In genomic region chr11:22994271-22994670, GRCm38 (mm10) we compare ENCODE assay signal across 25 mouse cellular contexts. TPM values are rescaled to one million over a fixed set of nuclear protein-coding genes. Genes with fewer than 3 reads are reported as not detected.
DNase-seq lines count a peak whose midpoint lies in the region; ATAC-seq and TF ChIP-seq lines count a peak whose summit lies in the region.
"Had no signal": no experiment of that assay in that cellular context is flagged by ENCODE, and none has a peak within 500 bp of the region (broad histone marks: within the 10 kb centered on the region; RNA-seq: fewer than 3 reads in every experiment).

No protein-coding gene starts in this region.

- peaks cover 27% of the 10 kb centered on the region; the same call in 1 of the 2 replicates for H3K36me3 ChIP-seq in lung, postnatal 0 days (ENCODE audit: insufficient read depth, low read length)
- peaks cover 57 to 59% of the 10 kb centered on the region in 2 experiments for H3K36me3 ChIP-seq in MEL (ENCODE audit: control insufficient read depth in 1 of 2, insufficient read depth in 2 of 2, low read length in 2 of 2)

- H3K4me3 ChIP-seq in lung, postnatal 0 days (ENCODE audit: low read depth, low read length), result no peak overlapping the region
- no peak overlapping the region for H3K4me3 ChIP-seq in MEL (ENCODE audit: control insufficient read depth in 1 of 2, insufficient read depth in 1 of 2, low read depth in 2 of 2, low read length in 2 of 2)
- H3K4me3 ChIP-seq: forebrain, embryonic 15.5 days; gastrocnemius, adult 2 months; heart, adult 2 months; heart, embryonic 12.5 days had no signal

- no peak overlapping the region for H3K27ac ChIP-seq in lung, postnatal 0 days (ENCODE audit: low read length)
- no peak overlapping the region for H3K27ac ChIP-seq in MEL (ENCODE audit: control insufficient read depth, low read depth, low read length)
- H3K27ac ChIP-seq: forebrain, embryonic 15.5 days; gastrocnemius, adult 2 months; heart, adult 2 months; hindbrain, embryonic 14.5 days; liver, embryonic 14.5 days had no signal

- no peaks in the 10 kb centered on the region for H3K9me3 ChIP-seq in lung, postnatal 0 days (ENCODE audit: low read length)
- no peaks in the 10 kb centered on the region for H3K9me3 ChIP-seq in MEL (replicated peaks; ENCODE audit: insufficient read depth, low read length)
- H3K9me3 ChIP-seq: forebrain, embryonic 15.5 days; heart, embryonic 12.5 days had no signal

- TF ChIP-seq POLR2A in MEL (IDR thresholded peaks at IDR 0.05; ENCODE audit: control insufficient read depth in 1 of 2, insufficient read depth in 1 of 2, low read depth in 1 of 2, low read length in 2 of 2, poor library complexity in 1 of 2), result no peak

- DNase-seq in cerebellum, postnatal 10 days, result peak; percentile 53 to 54
- no peak for DNase-seq in cerebellum, adult 11-12 months
- peak; percentile 25 for DNase-seq in lung, postnatal 0 days (ENCODE audit: low spot score)
- no peak for DNase-seq in lung, postnatal 4 days
- peak; percentile 69 for DNase-seq in MEL (ENCODE audit: low read depth, low spot score)
- DNase-seq in left cerebral cortex, postnatal 14 days (ENCODE audit: low spot score in 2 of 2), result no peak
- no peak for DNase-seq in layer of hippocampus, postnatal 36 days
- DNase-seq: adrenal gland, postnatal 14 days; gastrocnemius, adult 2 months; gastrocnemius, postnatal 36 days; heart, adult 2 months; kidney, adult 9 months; kidney, postnatal 10 days; liver; lung, adult 2 months; spleen, adult 18-20 months; thymus, postnatal 25 days had no signal

- H3K79me2 ChIP-seq in MEL (ENCODE audit: control insufficient read depth, insufficient read depth, low read length, poor library complexity), result peaks cover 45% of the 10 kb centered on the region

- no peak for TF ChIP-seq EP300 in lung, postnatal 0 days (IDR thresholded peaks at IDR 0.05)
- TF ChIP-seq EP300 in MEL (IDR thresholded peaks at IDR 0.05; ENCODE audit: low read depth in 1 of 2, low read length in 2 of 2), result no peak

- 72% methylated on average over 2 of the region's 2 CpGs for WGBS in lung, postnatal 0 days

- H3K9ac ChIP-seq in lung, postnatal 0 days (replicated peaks; ENCODE audit: low read depth), result no peak overlapping the region
- H3K9ac ChIP-seq in MEL (ENCODE audit: control insufficient read depth, low read depth, low read length, poor library complexity, severe bottlenecking), result no peak overlapping the region
- H3K9ac ChIP-seq: forebrain, embryonic 15.5 days; heart, embryonic 12.5 days; hindbrain, embryonic 14.5 days; liver, embryonic 14.5 days had no signal

- no peak for ATAC-seq in lung, postnatal 0 days
- ATAC-seq: CD4-positive, CD25-positive, alpha-beta regulatory T cell, adult 4 months; forebrain, embryonic 15.5 days; intestine, postnatal 0 days; midbrain, embryonic 16.5 days; Patski had no signal

- peaks cover 12% of the 10 kb centered on the region; the same call in 1 of the 2 replicates for H3K4me1 ChIP-seq in lung, postnatal 0 days (ENCODE audit: insufficient read depth, low read depth, low read length)
- H3K4me1 ChIP-seq in MEL (ENCODE audit: control insufficient read depth in 1 of 2, insufficient read depth in 2 of 2, low read length in 2 of 2), result peaks cover 14 to 16% of the 10 kb centered on the region in 2 experiments; a peak in 3 of 4 replicates

- H3K4me2 ChIP-seq in lung, postnatal 0 days (replicated peaks; ENCODE audit: low read depth, low read length), result no peak overlapping the region
- H3K4me2 ChIP-seq: forebrain, embryonic 15.5 days; heart, embryonic 12.5 days; hindbrain, embryonic 14.5 days had no signal

- intact Hi-C loops in left cerebral cortex, postnatal 14 days (cut with DNase I), result loop anchor here (5.0 kb wide), 1 partner anchor 263 kb away; the partner anchor contains the start of gene Xpo1

- TF ChIP-seq CTCF in lung, postnatal 0 days (IDR thresholded peaks at IDR 0.05), result no peak
- no peak for TF ChIP-seq CTCF in MEL (IDR thresholded peaks at IDR 0.05 in 2 of 3, conservative IDR thresholded peaks at IDR 0.05 in 1 of 3; ENCODE audit: control insufficient read depth in 1 of 3, insufficient read depth in 1 of 3, low read depth in 2 of 3, low read length in 3 of 3, poor library complexity in 1 of 3, severe bottlenecking in 1 of 3)

- no peaks in the 10 kb centered on the region for H3K27me3 ChIP-seq in lung, postnatal 0 days (replicated peaks; ENCODE audit: insufficient read depth, low read length)
- H3K27me3 ChIP-seq in MEL (ENCODE audit: control insufficient read depth in 1 of 2, insufficient read depth in 2 of 2, low read length in 2 of 2), result no peaks in the 10 kb centered on the region
- H3K27me3 ChIP-seq: forebrain, embryonic 15.5 days; heart, embryonic 12.5 days; Patski had no signal

- TF ChIP-seq RAD21 in MEL (IDR thresholded peaks at IDR 0.05; ENCODE audit: low read depth, low read length), result no peak

TF ChIP-seq in MEL, 35 proteins besides CTCF, POLR2A, EP300 and RAD21:
- TF ChIP-seq SIN3A (IDR thresholded peaks at IDR 0.05; ENCODE audit: low read length) (no peak), GABPA (IDR thresholded peaks at IDR 0.05; ENCODE audit: low read depth, low read length) (no peak), TBP (IDR thresholded peaks at IDR 0.05; ENCODE audit: low read depth, low read length) (no peak), MAX (IDR thresholded peaks at IDR 0.05; ENCODE audit: low read length) (no peak), ZKSCAN1 (IDR thresholded peaks at IDR 0.05; ENCODE audit: low read depth, low read length) (no peak), RCOR1 (IDR thresholded peaks at IDR 0.05; ENCODE audit: low read depth, low read length) (no peak), POLR2AphosphoS2 (IDR thresholded peaks at IDR 0.05; ENCODE audit: low read length) (no peak), ZNF384 (IDR thresholded peaks at IDR 0.05; ENCODE audit: low read depth, low read length) (no peak), E2F4 (IDR thresholded peaks at IDR 0.05; ENCODE audit: borderline replicate concordance, low read depth, low read length) (no peak), MXI1 (IDR thresholded peaks at IDR 0.05; ENCODE audit: low read depth, low read length) (no peak)

RNA-seq across cellular contexts. Expression of gene Cct4, which starts 4.0 kb away (rescaled TPM):
- polyA plus RNA-seq in lung, postnatal 0 days (2015; fragmentation: Nextera tagmentation; extraction: Ambion mirVana), result 140 and 149 TPM in 2 replicates
- 552 and 588 TPM in 2 replicates for total RNA-seq in MEL (2012; rRNA removed)
- polyA plus RNA-seq in MEL (2012; ENCODE audit: insufficient read depth in 1 of 2, insufficient read length in 2 of 2, low read depth in 1 of 2, low replicate concordance in 2 of 2, missing spikeins in 1 of 2), result 100 to 1,000 TPM; 387 to 567 TPM
- 100 to 1,000 TPM in 1 of 2 experiments, 10 to 100 TPM in 1; 94.9 to 101 TPM for total RNA-seq in left cerebral cortex, postnatal 14 days (2021)
- total RNA-seq in layer of hippocampus, postnatal 36 days (2021), result 100 to 1,000 TPM; 118 to 121 TPM

RNA-seq across cellular contexts. Expression of gene Commd1, which starts 12.1 kb away (rescaled TPM):
- 217 and 233 TPM in 2 replicates for polyA plus RNA-seq in lung, postnatal 0 days (2015; fragmentation: Nextera tagmentation; extraction: Ambion mirVana)
- 113 and 128 TPM in 2 replicates for total RNA-seq in MEL (2012; rRNA removed)
- polyA plus RNA-seq in MEL (2012; ENCODE audit: insufficient read depth in 1 of 2, insufficient read length in 2 of 2, low read depth in 1 of 2, low replicate concordance in 2 of 2, missing spikeins in 1 of 2), result 100 to 1,000 TPM in 1 of 2 experiments, not detected in 1; 102 TPM
- total RNA-seq in left cerebral cortex, postnatal 14 days (2021), result 10 to 100 TPM; 39.0 to 39.2 TPM
- total RNA-seq in layer of hippocampus, postnatal 36 days (2021), result 10 to 100 TPM; 52.6 to 64.1 TPM

RNA-seq across cellular contexts. Expression of gene Gm28048, which starts 12.4 kb away (rescaled TPM):
- polyA plus RNA-seq in lung, postnatal 0 days (2015; fragmentation: Nextera tagmentation; extraction: Ambion mirVana), result 26.1 and 26.6 TPM in 2 replicates
- 11.8 and 15.0 TPM in 2 replicates for total RNA-seq in MEL (2012; rRNA removed)
- 1 to 10 TPM in 1 of 2 experiments, not detected in 1; 8.6 TPM for polyA plus RNA-seq in MEL (2012; ENCODE audit: insufficient read depth in 1 of 2, insufficient read length in 2 of 2, low read depth in 1 of 2, low replicate concordance in 2 of 2, missing spikeins in 1 of 2)
- total RNA-seq in left cerebral cortex, postnatal 14 days (2021), result 10 to 100 TPM; 10.3 to 13.5 TPM
- total RNA-seq in layer of hippocampus, postnatal 36 days (2021), result 10 to 100 TPM in 1 of 2 experiments, 1 to 10 TPM in 1; 9.2 to 11.3 TPM
- polyA plus RNA-seq: lung, adult 2 months had no signal

RNA-seq across cellular contexts. Expression of gene Fam161a, which starts 13.1 kb away (rescaled TPM):
- 21.2 and 27.9 TPM in 2 replicates for polyA plus RNA-seq in lung, postnatal 0 days (2015; fragmentation: Nextera tagmentation; extraction: Ambion mirVana)
- 0.27 and 0.65 TPM in 2 replicates for total RNA-seq in MEL (2012; rRNA removed)
- 1 to 10 TPM in 1 of 2 experiments, not detected in 1; 1.0 TPM for polyA plus RNA-seq in MEL (2012; ENCODE audit: insufficient read depth in 1 of 2, insufficient read length in 2 of 2, low read depth in 1 of 2, low replicate concordance in 2 of 2, missing spikeins in 1 of 2)
- total RNA-seq in left cerebral cortex, postnatal 14 days (2021), result 1 to 10 TPM; 2.9 to 3.9 TPM
- 1 to 10 TPM; 3.4 to 5.6 TPM for total RNA-seq in layer of hippocampus, postnatal 36 days (2021)

RNA-seq across cellular contexts. Expression of gene Zrsr1, which starts 22.5 kb away (rescaled TPM):
- 3.8 and 4.5 TPM in 2 replicates for polyA plus RNA-seq in lung, postnatal 0 days (2015; fragmentation: Nextera tagmentation; extraction: Ambion mirVana)
- total RNA-seq in MEL (2012; rRNA removed), result 10.4 and 11.3 TPM in 2 replicates
- 10 to 100 TPM in 1 of 2 experiments, not detected in 1; 15.8 TPM for polyA plus RNA-seq in MEL (2012; ENCODE audit: insufficient read depth in 1 of 2, insufficient read length in 2 of 2, low read depth in 1 of 2, low replicate concordance in 2 of 2, missing spikeins in 1 of 2)
- 10 to 100 TPM; 53.1 to 56.3 TPM for total RNA-seq in left cerebral cortex, postnatal 14 days (2021)
- 10 to 100 TPM; 62.7 to 63.7 TPM for total RNA-seq in layer of hippocampus, postnatal 36 days (2021)

Comparison
In these comparisons a context has a peak if more than half of its experiments do, and no peak if none do; other contexts are left out.
1. DNase-seq: peak in cerebellum, postnatal 10 days (2 of 2), lung, postnatal 0 days (single experiment) and MEL (single experiment); none in cerebellum, adult 11-12 months (single experiment), lung, postnatal 4 days (0 of 2), left cerebral cortex, postnatal 14 days (0 of 2) and layer of hippocampus, postnatal 36 days (0 of 2).